Mouse (Mus musculus) heart, postnatal 4 days (tissue): ENCODE data around the gene Tmprss11b. TPM values are rescaled to one million over a fixed set of nuclear protein-coding genes. Genes with fewer than 3 reads are reported as not detected.

Experiments used
- DNase-seq: peaks from one replicate; pipeline ENCODE4 v3.0.0; 2021
- total RNA-seq, 2 experiments: library from RNA; stranded (reverse); gene quantifications; 2 replicates each; pipeline ENCODE4 v1.2.3; 2021

Gene Tmprss11b
- not detected for total RNA-seq

DNA sequence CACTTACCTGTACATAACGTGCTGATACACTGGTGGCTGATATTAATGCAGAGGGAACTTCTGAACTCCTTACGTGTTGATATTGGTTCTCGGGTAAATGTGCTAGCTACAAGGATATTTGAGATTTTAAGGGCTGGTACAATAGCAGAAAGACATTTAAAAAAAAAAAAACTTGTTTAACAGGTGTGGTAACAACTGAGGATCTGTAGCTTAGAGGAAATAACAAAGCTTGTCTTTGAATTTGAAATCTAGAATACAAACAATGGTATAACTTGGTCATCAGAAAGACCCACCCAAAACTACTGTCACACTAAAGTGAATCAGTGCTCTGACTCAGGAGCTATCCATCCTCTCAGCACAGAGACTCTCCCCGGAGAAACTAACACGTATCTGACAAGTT, at the start of gene Tmprss11b:
Gene Tmprss11b (minus strand): TSS at position 101 of the 400 bp plus-strand sequence.
- no peak for DNase-seq

DNA sequence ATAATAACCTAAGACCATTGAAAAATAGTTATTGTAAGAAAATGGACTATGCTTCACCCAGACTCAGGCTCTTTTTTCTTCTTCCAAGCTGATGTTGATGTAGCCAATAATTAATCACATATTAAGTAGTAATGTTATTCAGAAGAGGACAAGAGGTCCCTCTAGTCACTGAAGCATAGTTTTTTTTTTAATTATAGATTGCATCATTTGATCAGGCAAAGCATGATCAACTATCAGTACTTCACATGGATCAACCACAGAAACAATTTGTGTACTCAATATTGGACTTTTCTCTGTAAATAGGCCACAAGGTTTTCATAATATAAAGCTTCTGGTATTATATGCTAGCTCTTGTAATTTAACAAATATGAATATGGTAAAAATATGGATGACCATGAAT, 48.9 kb upstream of the Tmprss11b start:
- DNase-seq = no peak

DNA sequence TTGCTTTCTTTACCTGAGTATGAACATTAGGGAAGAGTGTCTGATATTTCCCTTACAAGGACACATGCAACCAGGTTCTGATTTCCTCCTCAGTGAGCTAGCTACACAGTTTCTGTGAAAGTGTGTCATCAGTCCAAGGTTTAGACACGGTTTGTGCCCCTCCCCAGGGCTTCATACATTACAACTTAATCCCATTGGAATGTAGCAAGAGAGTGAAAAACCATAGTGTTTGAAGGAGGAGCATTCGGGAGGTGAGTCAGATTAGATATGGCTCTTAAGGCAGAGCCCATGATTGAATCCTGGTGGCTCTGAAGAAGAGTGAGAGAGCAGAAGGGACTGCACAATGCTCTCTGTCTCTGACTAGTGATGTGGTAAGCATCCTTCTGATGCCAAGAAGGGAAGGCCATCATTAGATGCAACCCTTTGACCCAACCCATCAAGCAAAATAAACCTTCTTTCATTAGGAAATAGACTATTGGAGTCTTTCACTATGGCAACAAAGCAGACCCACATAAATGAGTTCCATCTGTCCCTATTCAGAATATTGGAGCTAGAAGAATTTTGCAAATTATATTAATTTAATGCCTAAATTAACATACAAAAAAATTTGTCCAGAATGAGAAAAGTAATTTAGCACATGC, 46.8 kb upstream of the Tmprss11b start:
- no peak for DNase-seq

DNA sequence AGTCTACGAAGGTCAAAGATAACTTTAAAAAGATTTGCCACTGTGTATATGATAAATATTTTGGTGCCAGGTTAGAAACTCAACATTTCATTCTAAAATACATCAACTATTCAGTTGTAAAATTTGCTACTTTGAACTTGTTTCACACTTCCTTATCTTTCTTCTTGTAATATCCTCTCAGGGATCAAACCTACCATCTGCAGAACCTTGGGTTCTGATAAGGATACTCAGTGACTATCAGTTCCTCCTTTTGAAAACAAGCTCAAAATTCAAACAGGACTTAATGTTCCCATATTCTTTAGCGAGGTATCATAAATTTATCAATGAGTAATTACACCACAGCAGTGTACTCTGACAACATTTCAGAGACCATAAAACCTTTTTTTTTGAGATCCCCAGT, 38.8 kb upstream of the Tmprss11b start:
- no peak for DNase-seq

DNA sequence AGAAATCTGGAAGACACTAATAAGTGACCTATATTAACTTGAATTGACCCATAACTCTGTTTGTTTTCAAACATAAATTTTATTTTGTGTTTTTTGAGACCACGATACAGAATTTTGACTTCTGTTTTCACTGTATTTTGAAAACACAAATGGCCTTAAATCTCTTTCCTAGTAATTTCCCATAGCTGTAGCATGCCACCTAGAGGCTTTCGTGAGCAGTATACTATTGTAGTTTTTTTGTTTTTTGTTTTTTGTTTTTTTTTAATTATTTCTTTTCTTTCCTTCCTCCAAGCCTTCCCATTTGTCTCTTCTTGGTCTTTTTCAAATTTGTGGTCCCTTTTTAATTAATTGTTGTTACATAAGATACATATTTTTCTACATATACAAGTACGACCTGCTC, 28.8 kb upstream of the Tmprss11b start:
- DNase-seq = no peak

DNA sequence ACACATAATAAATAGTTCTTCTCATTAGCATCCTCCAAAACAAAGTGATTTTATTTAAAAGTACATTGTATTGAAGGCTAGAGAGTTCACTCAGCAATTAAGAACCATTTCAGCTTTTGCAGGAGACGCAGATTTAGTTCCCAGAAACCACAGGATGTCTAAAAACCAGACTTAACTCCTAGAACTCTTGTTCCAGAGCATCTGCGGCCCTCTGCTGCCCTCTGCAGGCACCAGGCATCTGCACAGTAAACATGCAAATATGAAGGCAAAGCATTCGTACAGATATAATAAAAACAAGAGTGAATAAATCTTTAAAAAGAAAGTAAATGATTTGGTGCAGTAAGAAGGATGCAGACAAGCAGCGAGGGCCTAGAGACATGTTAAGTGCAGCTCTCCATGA, 8.5 kb upstream of the Tmprss11b start:
- peak; percentile 53 for DNase-seq

DNA sequence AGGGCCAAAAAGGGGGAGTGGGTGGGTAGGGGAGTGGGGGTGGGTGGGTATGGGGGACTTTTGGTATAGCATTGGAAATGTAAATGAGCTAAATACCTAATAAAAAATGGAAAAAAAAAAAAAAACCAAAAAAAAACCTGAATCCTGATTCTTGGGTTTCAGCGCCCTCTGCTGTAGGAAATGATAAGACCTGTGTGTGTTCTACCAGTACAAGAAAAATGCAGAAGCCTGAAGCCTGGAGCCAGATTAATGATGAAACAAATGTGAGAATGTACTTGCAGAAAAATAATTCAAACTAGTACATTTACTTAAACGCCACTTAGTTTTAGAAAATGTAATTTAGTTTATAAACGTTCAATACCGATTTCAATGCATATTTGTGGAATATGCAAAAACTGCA, 27.0 kb downstream of the Tmprss11b start:
- DNase-seq = peak; percentile 21

DNA sequence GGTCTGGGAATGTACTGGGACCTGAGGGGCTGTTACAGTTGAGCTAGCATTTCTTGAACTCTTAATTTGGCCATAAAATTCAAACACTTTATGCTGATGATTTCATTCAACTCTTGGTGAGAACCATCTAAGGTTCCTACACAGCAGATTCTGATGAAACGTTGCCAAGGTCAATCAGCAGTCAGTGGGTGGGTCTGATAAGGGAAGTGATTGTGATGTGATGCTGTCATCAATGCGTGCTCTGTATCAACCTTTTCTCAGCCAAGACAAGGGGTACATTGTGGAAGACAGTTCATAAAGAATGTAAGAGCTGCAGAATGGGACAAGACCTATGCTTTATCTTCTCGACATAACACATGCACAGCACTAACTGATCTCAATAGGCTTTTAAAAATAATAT, 35.4 kb downstream of the Tmprss11b start:
- DNase-seq = no peak

DNA sequence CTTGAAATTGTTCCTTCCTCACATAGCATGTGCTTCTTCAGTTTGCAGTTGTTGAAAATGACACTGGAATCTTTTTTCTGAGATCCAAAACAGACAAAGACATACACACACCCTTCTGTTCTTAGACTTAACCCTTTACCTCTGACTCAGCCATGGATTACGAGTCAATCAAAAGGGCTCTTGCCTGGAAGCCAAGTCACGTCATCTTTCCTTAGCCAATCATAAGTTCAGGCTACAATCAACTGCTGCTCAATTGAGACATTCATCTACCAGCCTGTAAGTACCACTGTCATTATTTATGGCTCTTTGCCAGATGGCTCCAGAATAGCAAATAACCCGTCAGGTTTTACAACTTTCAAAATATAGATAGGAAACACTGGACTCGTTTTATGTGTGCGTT, 43.8 kb downstream of the Tmprss11b start, which contains the start of gene Tmprss11f:
Gene Tmprss11f (minus strand): TSS at position 101 of the 400 bp plus-strand sequence.
- DNase-seq = no peak

DNA sequence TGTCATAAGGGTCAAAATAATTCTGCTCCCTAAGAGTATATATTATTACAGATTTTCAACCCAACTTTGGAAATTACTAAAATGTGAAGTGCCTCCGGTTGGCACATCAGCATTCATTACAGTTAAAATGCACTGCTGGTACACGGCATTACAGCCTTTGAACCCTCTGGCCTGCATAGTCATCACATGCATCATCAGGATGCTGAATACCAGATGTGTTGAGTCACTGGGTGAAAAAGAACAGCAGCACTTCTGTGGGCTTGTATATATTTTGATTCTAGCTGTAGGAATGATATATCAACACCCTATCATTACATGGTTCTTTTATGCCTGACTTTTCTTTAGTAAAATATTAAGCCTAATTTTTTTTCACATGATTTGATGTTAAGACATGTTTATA, 45.5 kb downstream of the Tmprss11b start:
- no peak for DNase-seq

DNA sequence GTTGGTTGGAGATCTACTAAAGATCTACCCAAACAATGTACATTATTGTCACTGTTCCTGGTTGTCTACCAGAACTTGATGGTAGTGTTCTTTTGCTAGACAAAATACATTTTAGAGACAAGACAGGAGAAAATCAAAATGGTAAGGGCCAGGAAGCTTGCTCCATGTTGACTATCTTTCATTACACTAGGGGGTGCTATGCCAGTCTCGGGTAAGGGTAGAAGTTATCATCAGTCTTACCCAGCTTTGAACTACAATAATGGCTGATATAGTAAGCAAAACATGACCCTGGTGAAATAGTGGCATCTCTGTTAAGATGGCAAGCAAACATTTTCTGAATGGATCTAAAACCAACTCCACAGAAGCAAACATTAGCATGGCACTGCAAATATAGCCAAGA, 54.4 kb downstream of the Tmprss11b start:
- DNase-seq = no peak

Other genes with a start within 250 kb of the Tmprss11b start
- not detected for gene Tmprss11a, start 207.4 kb downstream of the Tmprss11b start, total RNA-seq
- gene Tmprss11g, start 157.8 kb downstream of the Tmprss11b start, total RNA-seq = not detected
- gene Tmprss11f, start 43.9 kb downstream of the Tmprss11b start, total RNA-seq = not detected
- not detected for gene Tmprss11e, start 69.5 kb upstream of the Tmprss11b start, total RNA-seq
- gene Ythdc1, start 127.9 kb upstream of the Tmprss11b start, total RNA-seq = 10 to 100 TPM; 43.3 to 45.7 TPM
- not detected for gene Ugt2b34, start 230.6 kb upstream of the Tmprss11b start, total RNA-seq